Mouse (Mus musculus) liver, embryonic 13.5 days (tissue): ENCODE results near the gene Pop5. TPM values are rescaled to one million over a fixed set of nuclear protein-coding genes. Genes with fewer than 3 reads are reported as not detected.

Experiments used
- ATAC-seq: fragments of 200-750 bp; cut with Nextera tagmentation; 2 replicates; pipeline ENCODE4 v1.8.0; 2017; ENCODE audit warnings: low read depth, mild to moderate bottlenecking, moderate number of reproducible peaks, moderate library complexity
- DNase-seq: peaks from one replicate; pipeline ENCODE4 v3.0.0; 2022
- H3K27ac ChIP-seq: fragments of 300-500 bp; sonication (generic); 2 replicates; pipeline ENCODE4 v1.5.1; 2015; ENCODE audit warnings: moderate library complexity, mild to moderate bottlenecking, inconsistent platforms
- H3K27me3 ChIP-seq: fragments of 300-500 bp; sonication (generic); 2 replicates; pipeline ENCODE4 v1.6.1; 2015; ENCODE audit warnings: mild to moderate bottlenecking, inconsistent platforms
- H3K36me3 ChIP-seq: fragments of 300-500 bp; sonication (generic); 2 replicates; pipeline ENCODE4 v1.6.1; 2015; ENCODE audit warnings: mild to moderate bottlenecking, inconsistent platforms
- H3K4me1 ChIP-seq: fragments of 300-500 bp; sonication (generic); replicated peaks from 2 replicates; pipeline ENCODE4 v1.6.1; 2015; ENCODE audit warnings: inconsistent platforms
- H3K4me2 ChIP-seq: fragments of 300-500 bp; sonication (generic); 2 replicates; pipeline ENCODE4 v1.6.1; 2015; ENCODE audit warnings: inconsistent platforms, mild to moderate bottlenecking, moderate library complexity
- H3K4me3 ChIP-seq: fragments of 300-500 bp; sonication (generic); replicated peaks from 2 replicates; pipeline ENCODE4 v1.5.1; 2015; ENCODE audit warnings: mild to moderate bottlenecking, inconsistent platforms
- H3K9ac ChIP-seq: fragments of 300-500 bp; sonication (generic); 2 replicates; pipeline ENCODE4 v1.6.1; 2015; ENCODE audit warnings: mild to moderate bottlenecking, inconsistent platforms
- H3K9me3 ChIP-seq: fragments of 300-500 bp; sonication (generic); replicated peaks from 2 replicates; pipeline ENCODE4 v1.6.1; 2016; ENCODE audit warnings: inconsistent platforms
- WGBS: fragments of 180-500 bp; shearing (Covaris S2); methylation state at CpG from one replicate; pipeline ENCODE4 v1.1.7; 2015; ENCODE audit not compliant: insufficient replicate concordance; 5-methylcytosine and 5-hydroxymethylcytosine counted together
- polyA plus RNA-seq: library from polyadenylated mRNA; unstranded; fragments of >200 nt; fragmentation: Nextera tagmentation; extraction: Ambion mirVana; gene quantifications from 2 replicates; pipeline ENCODE4 v1.2.1, GENCODE M21; 2015

Pop5 gene
- polyA plus RNA-seq, 1 experiment from 2014 or later: 127 TPM

- Histone ChIP-seq H3K4me1 (peaks cover 37% of the 10 kb centered on the region), H3K4me2 (peak overlapping the region; percentile 95), H3K27ac (peak overlapping the region; percentile 80), H3K9me3 (no peaks in the 10 kb centered on the region), H3K4me3 (peak overlapping the region; percentile 89), H3K27me3 (peaks cover 26% of the 10 kb centered on the region), H3K36me3 (peaks cover 35% of the 10 kb centered on the region), H3K9ac (peak overlapping the region; percentile 90)
- DNase-seq (peak; percentile 91), ATAC-seq (peak; percentile 89)
- under 1% methylated on average over 88 of the region's 88 CpGs for WGBS
Observed at GRCm38 (mm10) chr5:115237803-115238728, 2.4 kb downstream of the Pop5 start.

- 6% methylated on average over 11 of the region's 11 CpGs for WGBS
- ATAC-seq (no peak), DNase-seq (no peak)
- no peaks in the 10 kb centered on the region for H3K9me3 ChIP-seq
- peaks cover 19% of the 10 kb centered on the region for H3K27me3 ChIP-seq
- peaks cover 42% of the 10 kb centered on the region for H3K36me3 ChIP-seq
- peaks cover 37% of the 10 kb centered on the region for H3K4me1 ChIP-seq
- peak overlapping the region; percentile 89 for H3K4me3 ChIP-seq
- H3K9ac ChIP-seq: peak overlapping the region; percentile 90
- peak overlapping the region; percentile 95 for H3K4me2 ChIP-seq
- peak overlapping the region; percentile 80 for H3K27ac ChIP-seq
Observed at GRCm38 (mm10) chr5:115238729-115239195, 3.1 kb downstream of the Pop5 start.

- WGBS: 93% methylated on average over 11 of the region's 11 CpGs
- ATAC-seq (no peak), DNase-seq (no peak)
- H3K4me2 ChIP-seq: 0 out of 2 replicates have a peak overlapping the region, but pooled peaks have one; percentile 95
- no peak overlapping the region for H3K27ac ChIP-seq
- H3K9ac ChIP-seq: no peak overlapping the region
- no peak overlapping the region for H3K4me3 ChIP-seq
- H3K9me3 ChIP-seq: no peaks in the 10 kb centered on the region
- H3K4me1 ChIP-seq: peaks cover 32% of the 10 kb centered on the region
- H3K36me3 ChIP-seq: peaks cover 57% of the 10 kb centered on the region
- H3K27me3 ChIP-seq: peaks cover 6% of the 10 kb centered on the region
Observed at GRCm38 (mm10) chr5:115240191-115240590, 4.6 kb downstream of the Pop5 start.

GRCm38 (mm10) chr5:115255472-115255871 lies 19.8 kb downstream of the Pop5 start:
- H3K4me3 ChIP-seq: no peak overlapping the region
- no peak overlapping the region for H3K9ac ChIP-seq
- ATAC-seq (no peak), DNase-seq (no peak)
- peaks cover 35% of the 10 kb centered on the region for H3K4me1 ChIP-seq
- H3K27ac ChIP-seq: no peak overlapping the region
- 94% methylated on average over 1 of the region's 1 CpGs for WGBS
- H3K36me3 ChIP-seq: peaks cover 74% of the 10 kb centered on the region
- H3K9me3 ChIP-seq: no peaks in the 10 kb centered on the region
- H3K4me2 ChIP-seq: no peak overlapping the region
- H3K27me3 ChIP-seq: no peaks in the 10 kb centered on the region

GRCm38 (mm10) chr5:115256909-115257546 lies 21.4 kb downstream of the Pop5 start:
- Histone ChIP-seq H3K36me3 (peaks cover 72% of the 10 kb centered on the region), H3K4me1 (peaks cover 48% of the 10 kb centered on the region), H3K27ac (no peak overlapping the region), H3K4me2 (no peak overlapping the region), H3K27me3 (no peaks in the 10 kb centered on the region), H3K9me3 (no peaks in the 10 kb centered on the region), H3K9ac (0 out of 2 replicates have a peak overlapping the region, but pooled peaks have one; percentile 3), H3K4me3 (no peak overlapping the region)
- DNase-seq: no peak
- no peak for ATAC-seq
- WGBS: 92% methylated on average over 10 of the region's 10 CpGs

- H3K4me1 ChIP-seq: peaks cover 80% of the 10 kb centered on the region
- H3K9ac ChIP-seq: peak overlapping the region; percentile 55; the same call in 1 of the 2 replicates
- ATAC-seq (peak; percentile 84), DNase-seq (peak; percentile 33)
- 78% methylated on average over 6 of the region's 6 CpGs for WGBS
- H3K27ac ChIP-seq: peak overlapping the region; percentile 52
- H3K9me3 ChIP-seq: no peaks in the 10 kb centered on the region
- no peak overlapping the region for H3K4me3 ChIP-seq
- H3K27me3 ChIP-seq: no peaks in the 10 kb centered on the region
- peak overlapping the region; percentile 26; the same call in 1 of the 2 replicates for H3K4me2 ChIP-seq
- peaks cover 93% of the 10 kb centered on the region for H3K36me3 ChIP-seq
Observed at GRCm38 (mm10) chr5:115260356-115260755, 24.7 kb downstream of the Pop5 start.

- Histone ChIP-seq H3K27me3 (no peaks in the 10 kb centered on the region), H3K9me3 (no peaks in the 10 kb centered on the region), H3K4me2 (peak overlapping the region; percentile 26; the same call in 1 of the 2 replicates), H3K27ac (peak overlapping the region; percentile 52; the same call in 1 of the 2 replicates), H3K4me1 (peaks cover 80% of the 10 kb centered on the region), H3K9ac (peak overlapping the region; percentile 55; the same call in 1 of the 2 replicates), H3K4me3 (no peak overlapping the region), H3K36me3 (peaks cover 92% of the 10 kb centered on the region)
- DNase-seq: no peak
- ATAC-seq: no peak
- WGBS: 87% methylated on average over 8 of the region's 8 CpGs
Observed at GRCm38 (mm10) chr5:115261141-115261540, 25.5 kb downstream of the Pop5 start.

GRCm38 (mm10) chr5:115261880-115262279 lies 26.2 kb downstream of the Pop5 start:
- Histone ChIP-seq H3K4me2 (no peak overlapping the region), H3K9me3 (no peaks in the 10 kb centered on the region), H3K9ac (no peak overlapping the region), H3K4me1 (peaks cover 81% of the 10 kb centered on the region), H3K27me3 (no peaks in the 10 kb centered on the region), H3K4me3 (no peak overlapping the region), H3K36me3 (peaks cover 88% of the 10 kb centered on the region), H3K27ac (no peak overlapping the region)
- no peak for ATAC-seq
- DNase-seq: no peak
- 76% methylated on average over 1 of the region's 1 CpGs for WGBS

GRCm38 (mm10) chr5:115262502-115263291 lies 27.1 kb downstream of the Pop5 start:
- H3K4me1 ChIP-seq: peaks cover 82% of the 10 kb centered on the region
- 0 out of 2 replicates have a peak overlapping the region, but pooled peaks have one; percentile 8 for H3K27ac ChIP-seq
- ATAC-seq (no peak), DNase-seq (no peak)
- H3K4me2 ChIP-seq: peak overlapping the region; percentile 2; the same call in 1 of the 2 replicates
- peaks cover 79% of the 10 kb centered on the region for H3K36me3 ChIP-seq
- no peaks in the 10 kb centered on the region for H3K27me3 ChIP-seq
- no peak overlapping the region for H3K9ac ChIP-seq
- H3K9me3 ChIP-seq: no peaks in the 10 kb centered on the region
- no peak overlapping the region for H3K4me3 ChIP-seq
- WGBS: 83% methylated on average over 14 of the region's 14 CpGs

- Histone ChIP-seq H3K4me1 (peaks cover 92% of the 10 kb centered on the region), H3K36me3 (peaks cover 74% of the 10 kb centered on the region), H3K4me3 (peak overlapping the region; percentile 51), H3K27me3 (no peaks in the 10 kb centered on the region), H3K9ac (peak overlapping the region; percentile 67), H3K9me3 (no peaks in the 10 kb centered on the region), H3K27ac (peak overlapping the region; percentile 100), H3K4me2 (peak overlapping the region; percentile 70)
- DNase-seq: peak; percentile 49
- peak; percentile 61 for ATAC-seq
- WGBS: 73% methylated on average over 5 of the region's 5 CpGs
Observed at GRCm38 (mm10) chr5:115266340-115266739, 30.7 kb downstream of the Pop5 start.
